Mouse (Mus musculus): ENCODE measurements around the gene Carm1.
"Not testable (repeated sequence)": the region's sequence is repeated elsewhere in the genome, so short reads cannot be mapped to it uniquely, and the experiment has no call there.

The Carm1 gene

GRCm38 (mm10) chr9:21537009-21537408 is 9.7 kb upstream of the Carm1 start:
- DNase-seq (ENCODE audit: low read depth, low spot score), result no peak

GRCm38 (mm10) chr9:21539981-21540753 is 6.5 kb upstream of the Carm1 start:
- no peak for DNase-seq (ENCODE audit: low read depth, low spot score)

- DNase-seq (ENCODE audit: low read depth, low spot score), result not testable (repeated sequence)
These were observed 4.7 kb upstream of the Carm1 start for GRCm38 (mm10) chr9:21542001-21542400.

GRCm38 (mm10) chr9:21545351-21545915 is 1.3 kb upstream of the Carm1 start:
- no peak for DNase-seq (ENCODE audit: low read depth, low spot score)

GRCm38 (mm10) chr9:21545916-21546788 is 542 bp upstream of the Carm1 start:
- peak; percentile 97 for DNase-seq (ENCODE audit: low read depth, low spot score)

GRCm38 (mm10) chr9:21547075-21547941 is 614 bp downstream of the Carm1 start:
- peak; percentile 54 for DNase-seq (ENCODE audit: low read depth, low spot score)

GRCm38 (mm10) chr9:21551049-21551448 is 4.4 kb downstream of the Carm1 start:
- no peak for DNase-seq (ENCODE audit: low read depth, low spot score)

- DNase-seq (ENCODE audit: low read depth, low spot score), result no peak
These were observed 7.0 kb downstream of the Carm1 start for GRCm38 (mm10) chr9:21553607-21554273.

GRCm38 (mm10) chr9:21555198-21555742 is 8.6 kb downstream of the Carm1 start:
- DNase-seq (ENCODE audit: low read depth, low spot score), result no peak

- no peak for DNase-seq (ENCODE audit: low read depth, low spot score)
These were observed 10.3 kb downstream of the Carm1 start for GRCm38 (mm10) chr9:21556996-21557395.

- no peak for DNase-seq (ENCODE audit: low read depth, low spot score)
These were observed 10.9 kb downstream of the Carm1 start for GRCm38 (mm10) chr9:21557556-21557955.

- DNase-seq (ENCODE audit: low read depth, low spot score), result no peak
These were observed 11.7 kb downstream of the Carm1 start for GRCm38 (mm10) chr9:21558366-21558765.

GRCm38 (mm10) chr9:21559151-21559550 is 12.5 kb downstream of the Carm1 start:
- no peak for DNase-seq (ENCODE audit: low read depth, low spot score)

- no peak for DNase-seq (ENCODE audit: low read depth, low spot score)
These were observed 17.7 kb downstream of the Carm1 start for GRCm38 (mm10) chr9:21564420-21564819.

GRCm38 (mm10) chr9:21565004-21565586 is 18.4 kb downstream of the Carm1 start:
- no peak for DNase-seq (ENCODE audit: low read depth, low spot score)

GRCm38 (mm10) chr9:21566538-21566937 is 19.8 kb downstream of the Carm1 start:
- DNase-seq (ENCODE audit: low read depth, low spot score), result no peak

- no peak for DNase-seq (ENCODE audit: low read depth, low spot score)
These were observed 20.4 kb downstream of the Carm1 start for GRCm38 (mm10) chr9:21567051-21567450.

GRCm38 (mm10) chr9:21568657-21569255 is 22.1 kb downstream of the Carm1 start:
- no peak for DNase-seq (ENCODE audit: low read depth, low spot score)

GRCm38 (mm10) chr9:21574012-21574801 is 27.5 kb downstream of the Carm1 start:
- DNase-seq (ENCODE audit: low read depth, low spot score), result no peak
